Mouse (Mus musculus) right cerebral cortex, postnatal 4 days (tissue): ENCODE measurements around the gene Spryd7.
"Not testable (repeated sequence)": the region's sequence is repeated elsewhere in the genome, so short reads cannot be mapped to it uniquely, and the experiment has no call there.

ENCODE experiments used
- DNase-seq: peaks from one replicate; pipeline ENCODE4 v3.0.0-alpha.2; 2022

The Spryd7 gene

DNA sequence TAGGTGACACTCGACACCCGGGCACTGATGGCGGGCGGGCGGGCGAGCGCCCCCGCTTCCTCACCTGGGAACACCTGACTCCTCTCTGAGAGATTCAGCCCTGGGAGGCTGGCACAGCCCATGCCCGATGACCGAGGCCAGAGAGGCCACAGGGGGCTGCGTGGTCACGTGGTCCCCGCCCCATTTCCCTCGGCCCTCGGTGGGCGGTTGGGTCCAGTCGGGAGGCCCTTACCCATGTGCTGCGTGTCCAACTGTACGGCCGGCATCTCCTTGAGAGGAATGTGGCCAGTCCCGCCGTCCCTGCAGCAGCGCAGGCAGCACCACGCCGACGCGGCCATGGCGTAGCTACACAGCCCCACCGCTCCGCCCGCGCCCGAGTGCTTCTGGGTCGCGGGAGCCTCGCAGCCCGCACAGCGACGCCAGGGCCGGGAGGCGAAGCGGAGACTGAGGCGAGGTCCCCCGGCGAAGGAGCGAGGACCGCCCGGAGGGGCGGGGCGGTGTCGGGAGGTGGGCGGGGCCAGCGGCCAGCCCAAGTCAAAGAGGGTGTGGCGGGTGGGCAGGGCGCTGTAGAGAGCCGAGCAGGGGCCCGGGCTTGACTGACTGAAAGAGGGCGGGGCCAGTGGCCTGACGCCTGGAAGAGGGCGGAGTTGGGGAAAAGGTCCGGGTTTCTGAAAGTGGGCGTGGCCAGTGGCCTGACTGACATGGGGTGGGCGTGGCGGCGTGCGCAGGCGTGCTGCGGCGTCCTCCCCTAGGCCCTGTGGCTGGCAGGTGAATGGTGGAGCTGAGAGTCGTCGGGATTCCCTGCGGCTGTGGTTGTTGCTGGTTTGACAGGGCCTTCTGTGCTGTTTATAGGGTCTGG lies at the start of gene Spryd7:
Gene Spryd7, minus strand, starts transcription at position 598 of the 859 bp plus-strand sequence.
- DNase-seq, result peak; percentile 96

- not testable (repeated sequence) for DNase-seq
Measured at GRCm38 (mm10) chr14:61606088-61606487, 49.4 kb upstream of the Spryd7 start.

- no peak for DNase-seq
Measured at GRCm38 (mm10) chr14:61604081-61604480, 47.4 kb upstream of the Spryd7 start.

DNA sequence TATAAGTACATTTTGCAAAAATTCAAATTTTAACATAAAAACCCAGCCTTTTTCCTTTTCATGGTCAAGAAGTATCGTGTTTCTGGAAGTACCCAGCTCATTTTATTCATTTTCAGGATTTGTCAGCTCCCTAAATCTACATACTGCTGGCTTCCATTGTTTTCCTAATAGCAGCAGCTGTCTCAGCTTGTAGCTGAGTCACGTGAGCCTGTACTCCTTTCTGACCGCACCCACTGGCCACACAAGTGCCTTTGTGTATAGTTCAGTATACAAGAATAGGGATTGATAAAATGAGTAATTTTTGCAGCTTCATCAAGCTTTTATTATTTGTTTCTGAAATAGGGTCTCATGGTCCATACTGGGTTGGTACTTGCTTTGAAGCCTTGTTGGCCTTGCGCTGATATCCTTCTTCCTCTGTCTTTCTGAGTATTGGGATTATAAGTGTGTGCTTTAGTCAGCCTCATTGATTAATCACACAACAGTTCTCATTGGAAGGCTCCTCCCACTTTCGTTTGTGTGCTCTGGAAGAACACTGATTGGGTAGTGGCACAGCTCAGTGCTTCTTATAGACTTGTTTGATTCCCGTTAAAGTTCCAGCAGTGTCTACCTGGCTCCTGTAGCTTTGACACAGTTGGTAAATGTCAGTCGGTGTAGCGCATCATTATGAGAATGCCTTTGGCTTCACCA lies 46.5 kb upstream of the Spryd7 start:
- no peak for DNase-seq

GRCm38 (mm10) chr14:61601348-61601747 lies 44.7 kb upstream of the Spryd7 start:
- no peak for DNase-seq

DNA sequence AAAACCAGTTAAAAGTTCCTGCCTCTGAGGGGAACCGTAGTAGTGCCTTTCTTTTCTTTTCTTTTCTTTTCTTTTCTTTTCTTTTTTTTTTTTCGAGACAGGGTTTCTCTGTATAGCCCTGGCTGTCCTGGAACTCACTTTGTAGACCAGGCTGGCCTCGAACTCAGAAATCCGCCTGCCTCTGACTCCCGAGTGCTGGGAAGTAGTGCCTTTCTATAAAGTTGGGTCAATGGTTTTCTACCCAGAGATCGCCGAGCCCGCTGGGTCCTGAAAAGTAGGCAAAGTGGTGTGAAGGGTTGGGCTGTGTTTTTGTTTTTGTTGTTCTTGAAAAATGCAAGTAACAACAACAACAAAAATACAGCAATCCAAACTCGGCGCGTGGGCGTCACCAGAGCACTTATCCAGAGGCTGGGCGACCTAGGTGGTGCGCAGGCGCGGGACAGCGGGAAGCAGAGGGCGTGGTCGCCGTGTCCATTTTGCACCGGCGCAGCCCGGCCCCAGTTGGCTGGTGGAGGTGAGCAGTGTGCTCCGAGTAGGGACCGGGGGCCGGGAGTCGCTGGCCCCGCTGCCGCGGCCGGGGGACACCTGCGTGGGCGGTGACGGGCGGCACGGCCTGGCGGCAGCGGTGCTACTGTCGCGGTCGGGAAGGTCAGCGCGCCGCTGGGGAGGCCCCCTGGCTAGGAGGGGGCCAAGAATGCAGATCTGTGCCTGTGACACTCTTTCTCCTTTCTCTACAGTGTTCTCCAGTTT lies 42.5 kb upstream of the Spryd7 start:
- DNase-seq, result peak; percentile 87

DNA sequence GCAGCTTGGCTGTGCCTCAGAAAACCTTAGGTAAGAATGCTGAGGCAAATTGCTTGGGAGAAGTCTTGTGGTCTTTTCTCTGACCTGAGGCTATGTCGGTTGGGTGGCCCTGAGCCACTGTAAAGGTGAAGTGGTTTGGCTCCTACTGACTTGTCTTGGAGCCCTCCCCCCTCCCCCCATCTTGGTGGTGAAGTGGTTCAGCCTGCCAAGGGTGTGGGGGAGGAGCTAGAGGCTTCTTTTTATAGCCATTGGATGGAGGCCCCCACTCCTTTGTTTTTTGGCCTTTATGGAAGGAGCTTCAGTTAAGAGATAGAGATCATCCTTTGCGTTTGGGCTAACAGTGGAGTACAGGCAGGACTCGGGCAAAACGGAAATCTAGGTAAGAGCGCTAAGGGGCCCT lies 41.3 kb upstream of the Spryd7 start, which contains the start of gene Trim13:
Gene Trim13, plus strand, starts transcription at position 280 of the 400 bp plus-strand sequence.
- no peak for DNase-seq

GRCm38 (mm10) chr14:61596719-61597426 lies 40.2 kb upstream of the Spryd7 start:
- DNase-seq, result no peak

DNA sequence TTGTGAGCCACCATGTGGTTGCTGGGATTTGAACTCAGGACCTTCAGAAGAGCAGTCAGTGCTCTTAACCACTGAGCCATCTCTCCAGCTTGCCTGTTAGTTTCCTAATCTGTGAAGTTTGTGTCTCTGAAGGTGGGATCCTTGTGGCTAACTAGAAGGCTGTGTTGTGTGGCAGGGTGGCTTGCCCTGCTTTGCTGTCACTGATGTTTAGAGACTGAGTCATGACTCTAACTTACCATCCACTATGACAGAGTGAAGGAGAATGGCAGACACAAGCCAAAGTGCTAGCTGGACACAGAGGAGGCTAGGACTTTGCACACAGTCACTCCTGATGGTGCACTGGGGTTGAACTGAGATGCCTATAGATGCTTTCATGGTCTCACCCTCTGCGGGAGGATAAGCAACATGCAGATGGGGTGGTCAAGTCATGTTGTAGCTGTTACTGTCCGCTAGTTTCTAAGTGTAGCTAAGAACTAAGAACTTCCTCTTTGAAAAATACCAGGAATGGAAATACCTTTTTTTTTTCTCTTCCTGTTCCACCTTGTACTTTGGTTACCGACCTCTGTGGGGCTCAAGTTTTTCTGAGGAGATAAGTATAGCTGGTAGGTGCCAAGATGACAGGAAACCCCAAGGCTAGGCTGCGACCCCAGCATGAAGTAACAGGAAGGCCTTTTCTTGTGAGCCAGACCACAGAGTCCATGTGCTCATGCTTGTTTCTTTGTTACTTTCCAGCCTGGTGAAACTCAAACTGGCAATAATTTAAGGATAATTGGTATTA lies 32.8 kb upstream of the Spryd7 start:
- DNase-seq, result no peak

DNA sequence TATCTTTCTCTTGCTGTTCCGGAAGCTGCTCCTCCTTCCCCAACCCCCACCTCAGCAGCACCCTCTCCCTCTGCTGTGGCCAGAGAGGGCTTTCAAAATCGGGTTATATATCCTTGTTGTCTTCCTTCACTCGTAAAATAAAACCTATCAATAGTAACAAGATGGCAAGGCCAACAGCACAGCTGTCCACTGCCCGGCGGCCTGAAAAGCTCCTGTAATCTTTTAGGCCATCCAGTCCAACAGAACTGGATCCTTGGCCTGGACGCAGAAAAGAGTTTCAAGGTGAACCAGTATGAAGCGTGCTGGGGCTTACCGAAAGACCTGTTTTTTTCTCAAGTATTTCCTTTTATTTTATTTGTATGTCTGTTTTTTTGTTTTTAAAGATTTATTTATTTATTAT lies 19.3 kb upstream of the Spryd7 start:
- DNase-seq, result no peak

DNA sequence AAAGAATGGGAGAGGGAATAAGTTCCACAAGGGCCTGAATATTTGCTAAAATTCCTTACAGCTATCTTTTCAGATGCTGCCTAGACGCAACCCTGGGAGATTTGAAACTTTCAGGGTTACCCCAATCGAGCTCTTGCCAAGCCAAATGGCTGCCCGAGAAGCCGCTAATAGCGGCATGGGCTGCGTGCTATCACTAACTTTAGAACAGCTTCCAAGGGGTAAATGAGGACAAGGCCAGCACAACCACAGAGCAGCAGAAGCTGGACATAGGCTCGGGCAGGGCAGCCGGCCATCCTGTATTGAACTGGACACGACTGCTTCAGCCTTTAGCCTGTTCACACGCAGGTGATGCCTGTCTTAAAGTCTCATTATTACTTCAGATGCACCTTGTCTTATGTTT lies 18.4 kb upstream of the Spryd7 start:
- no peak for DNase-seq

DNA sequence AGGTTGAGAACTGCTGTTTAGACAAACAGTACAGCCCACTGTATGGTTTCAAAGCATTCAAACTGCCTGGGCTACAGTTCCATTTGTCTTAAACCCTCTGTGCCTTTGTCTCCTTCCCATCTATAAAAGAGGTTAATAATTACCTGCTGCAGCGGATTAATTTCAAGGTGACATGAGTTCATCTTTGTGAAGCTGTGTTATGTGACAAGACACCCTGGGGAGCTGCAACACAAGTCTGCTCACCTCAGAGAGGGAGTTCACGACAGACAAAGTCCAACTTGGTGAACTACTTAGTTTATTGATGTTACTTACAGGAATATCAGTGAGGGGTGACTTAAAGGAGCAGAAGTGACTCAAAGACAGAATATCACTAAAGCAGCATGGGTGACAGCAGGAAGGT lies 15.4 kb upstream of the Spryd7 start:
- no peak for DNase-seq

DNA sequence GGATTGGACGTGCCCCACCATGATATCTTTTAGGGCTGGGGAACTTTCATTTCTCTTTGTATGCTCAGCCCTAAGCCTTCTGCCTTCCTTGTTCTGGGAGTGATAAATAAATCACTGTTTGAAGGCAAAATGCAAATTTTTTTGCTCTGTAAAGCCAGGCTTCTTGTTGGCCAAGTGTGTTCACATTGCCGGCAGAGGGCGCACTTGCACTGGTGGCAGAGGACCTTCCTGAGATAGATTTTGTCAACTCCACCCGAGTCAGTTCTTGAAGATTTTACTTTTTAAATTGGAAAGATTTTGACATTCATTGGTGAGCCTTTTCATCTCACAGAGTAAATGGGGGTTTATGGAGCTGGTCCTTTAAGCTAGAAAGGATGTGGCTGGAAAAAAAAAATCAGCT lies 14.7 kb upstream of the Spryd7 start:
- DNase-seq, result peak; percentile 93

DNA sequence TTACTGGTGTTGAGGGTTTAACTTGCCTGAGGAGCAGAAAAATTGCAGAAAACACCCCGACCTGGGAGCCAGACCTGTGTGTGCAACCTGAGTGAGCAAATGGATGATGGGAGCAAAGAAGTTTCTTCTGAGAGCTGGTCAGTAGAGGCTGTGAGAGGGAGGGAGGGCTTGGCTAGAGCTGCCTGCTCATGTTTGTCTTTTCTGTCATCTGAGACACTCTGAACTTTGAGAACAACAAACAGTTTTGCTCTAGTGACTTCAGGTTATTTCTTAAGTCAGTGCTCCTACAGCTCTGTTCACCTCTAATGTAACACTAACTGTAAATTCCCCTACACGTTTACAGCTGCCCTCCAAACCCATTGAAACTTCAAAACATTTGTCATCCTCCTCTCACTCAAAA lies 12.7 kb upstream of the Spryd7 start:
- no peak for DNase-seq

DNA sequence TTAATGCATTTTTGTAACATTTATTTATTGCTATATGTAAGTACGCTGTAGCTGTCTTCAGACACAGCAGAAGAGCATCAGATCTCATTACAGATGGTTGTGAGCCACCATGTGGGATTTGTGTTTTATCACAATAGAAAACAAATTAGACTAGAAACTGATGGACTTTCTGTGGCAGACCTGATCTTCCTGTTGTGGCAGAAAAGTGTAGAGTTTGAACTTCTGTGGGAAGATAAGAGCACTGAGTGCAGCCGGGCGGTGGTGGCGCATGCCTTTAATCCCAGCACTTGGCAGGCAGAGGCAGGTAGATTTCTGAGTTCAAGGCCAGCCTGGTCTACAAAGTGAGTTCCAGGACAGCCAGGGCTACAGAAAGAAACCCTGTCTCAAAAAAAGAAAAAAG lies 9.5 kb upstream of the Spryd7 start:
- DNase-seq, result not testable (repeated sequence)

GRCm38 (mm10) chr14:61559856-61560255 lies 3.2 kb upstream of the Spryd7 start:
- DNase-seq, result no peak

GRCm38 (mm10) chr14:61558901-61559300 lies 2.2 kb upstream of the Spryd7 start:
- DNase-seq, result no peak

GRCm38 (mm10) chr14:61555931-61556288 lies 776 bp downstream of the Spryd7 start:
- DNase-seq, result no peak

DNA sequence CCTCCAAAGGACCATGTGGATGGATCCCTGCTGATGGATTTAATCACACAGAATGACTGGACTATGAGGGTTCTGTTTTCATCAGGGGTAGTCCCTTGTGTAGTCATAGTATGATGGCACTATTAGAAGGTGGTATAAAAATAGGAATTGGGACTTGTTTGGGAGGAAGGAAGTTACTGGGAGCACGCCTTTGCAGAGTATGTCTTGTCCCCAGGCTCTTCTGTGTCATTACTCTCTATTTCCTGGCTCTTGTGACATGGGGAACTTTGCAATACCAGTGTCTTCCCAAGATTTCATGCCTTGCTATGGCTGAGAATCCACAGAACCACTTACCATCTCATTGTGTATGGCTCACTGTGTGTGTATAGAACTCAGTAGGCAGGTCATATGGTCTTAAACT lies 8.1 kb downstream of the Spryd7 start:
- DNase-seq, result no peak

GRCm38 (mm10) chr14:61537772-61538171 lies 18.9 kb downstream of the Spryd7 start:
- not testable (repeated sequence) for DNase-seq

GRCm38 (mm10) chr14:61536631-61537264 lies 19.9 kb downstream of the Spryd7 start:
- no peak for DNase-seq

GRCm38 (mm10) chr14:61535811-61536210 lies 20.9 kb downstream of the Spryd7 start:
- DNase-seq, result no peak
